Mouse (Mus musculus): ENCODE measurements at regions not wholly inside any gene's neighbourhood (a gene's known extent, or its start where the extent isn't known, plus 50 kb on each side); places are given as distances from the start of the nearest gene placed in this dataset.

DNA sequence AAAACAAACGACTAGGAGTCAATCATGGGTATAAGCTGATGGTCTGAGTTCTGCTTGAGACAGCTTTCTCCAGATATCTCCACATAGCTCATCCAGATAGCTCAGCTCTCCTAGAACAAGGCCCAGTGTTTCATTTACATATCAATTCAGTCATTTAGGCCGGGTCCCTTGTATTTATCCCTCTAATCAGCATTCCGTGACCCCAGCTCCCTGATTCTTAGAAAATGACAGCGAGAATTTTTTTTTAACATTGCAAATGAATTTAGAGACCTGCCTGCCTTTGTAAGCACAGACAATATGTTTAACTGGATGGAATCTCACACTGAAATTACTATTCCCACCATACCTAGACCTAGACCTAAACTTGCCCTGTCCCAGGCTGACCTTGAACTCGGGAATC lies 171.1 kb upstream of the Mkln1 start:
- no peak for DNase-seq (ENCODE audit: low read depth in 3 of 3, low spot score in 3 of 3)
- H3K9ac ChIP-seq (replicated peaks): no peak overlapping the region

DNA sequence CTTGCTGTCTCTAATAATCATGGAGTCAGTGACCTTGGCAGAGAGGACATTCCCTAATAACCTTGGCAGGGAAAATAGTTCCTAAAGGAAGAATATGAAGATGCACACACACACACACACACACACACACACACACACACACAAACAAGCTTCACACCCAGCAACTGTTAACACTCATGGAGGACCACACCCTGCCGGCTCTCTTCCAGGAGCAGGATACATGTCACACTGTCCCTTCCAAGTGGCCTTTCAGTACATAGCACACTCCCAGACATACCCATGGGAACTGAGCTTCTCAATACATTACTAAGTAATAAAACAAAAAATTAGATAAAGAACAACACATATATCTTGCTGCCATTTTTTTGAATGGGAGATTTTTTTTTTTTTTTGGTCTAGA lies 170.5 kb upstream of the Mkln1 start:
- ATAC-seq (ENCODE audit: insufficient read depth) (no peak), DNase-seq (ENCODE audit: low read depth in 3 of 3, low spot score in 3 of 3) (no peak)
- Histone ChIP-seq H3K36me3 (replicated peaks; ENCODE audit: control insufficient read depth, insufficient read depth, low read depth) (no peaks in the 10 kb centered on the region), H3K27ac (no peak overlapping the region), H3K4me1 (replicated peaks; ENCODE audit: control insufficient read depth in 2 of 2, insufficient read depth in 2 of 2, low read length in 1 of 2) (no peaks in the 10 kb centered on the region), H3K4me2 (ENCODE audit: low read depth) (no peak overlapping the region), H3K9me3 (ENCODE audit: control insufficient read depth, low read length) (no peaks in the 10 kb centered on the region), H3K9ac (replicated peaks) (no peak overlapping the region), H3K4me3 (ENCODE audit: insufficient read depth in 1 of 2, low read depth in 2 of 2, low read length in 2 of 2) (no peak overlapping the region), H3K27me3 (ENCODE audit: control insufficient read depth, insufficient read depth, low read length) (no peaks in the 10 kb centered on the region; the same call in 1 of the 2 replicates)
- WGBS (ENCODE audit: insufficient replicate concordance): 61% methylated on average over 1 of the region's 1 CpGs
- no peak for TF ChIP-seq CTCF (IDR thresholded peaks at IDR 0.05; ENCODE audit: low read depth)
- TF ChIP-seq EP300 (IDR thresholded peaks at IDR 0.05; ENCODE audit: low read depth): no peak

More for the DNA sequence above, 171.1 kb upstream of the Mkln1 start:
- Histone ChIP-seq H3K36me3 (replicated peaks; ENCODE audit: control insufficient read depth, insufficient read depth, low read depth) (no peaks in the 10 kb centered on the region), H3K27me3 (ENCODE audit: control insufficient read depth, insufficient read depth, low read length) (peaks cover 5% of the 10 kb centered on the region), H3K4me1 (replicated peaks; ENCODE audit: control insufficient read depth in 2 of 2, insufficient read depth in 2 of 2, low read length in 1 of 2) (no peaks in the 10 kb centered on the region), H3K27ac (no peak overlapping the region), H3K4me3 (ENCODE audit: insufficient read depth in 1 of 2, low read depth in 2 of 2, low read length in 2 of 2) (no peak overlapping the region), H3K4me2 (ENCODE audit: low read depth) (no peak overlapping the region), H3K9me3 (ENCODE audit: control insufficient read depth, low read length) (no peaks in the 10 kb centered on the region)
- ATAC-seq (ENCODE audit: insufficient read depth): no peak
- 42% methylated on average over 5 of the region's 5 CpGs for WGBS (ENCODE audit: insufficient replicate concordance)
- TF ChIP-seq CTCF (IDR thresholded peaks at IDR 0.05; ENCODE audit: low read depth) (no peak), EP300 (IDR thresholded peaks at IDR 0.05; ENCODE audit: low read depth) (no peak)

DNA sequence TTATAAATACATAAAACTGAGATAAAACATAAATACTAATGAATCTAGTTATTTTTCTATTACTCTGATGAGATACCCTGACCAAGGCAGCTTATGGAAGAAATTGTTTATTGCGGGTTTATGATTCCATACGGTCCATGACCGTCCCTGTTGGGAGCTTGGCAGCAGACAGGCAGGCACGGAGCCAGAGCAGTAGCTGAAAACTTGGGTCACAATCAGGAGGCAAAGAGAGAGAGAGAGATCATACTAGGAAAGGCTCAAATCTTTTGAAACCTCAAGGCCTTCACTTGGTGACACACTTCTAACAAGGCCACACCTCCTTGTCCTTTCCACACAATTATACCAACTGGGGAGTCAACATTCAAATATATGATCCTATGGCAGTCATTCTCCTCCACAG lies 166.7 kb upstream of the Mkln1 start:
- no peak for TF ChIP-seq CTCF (IDR thresholded peaks at IDR 0.05; ENCODE audit: low read depth)
- TF ChIP-seq EP300 (IDR thresholded peaks at IDR 0.05; ENCODE audit: low read depth): no peak
- WGBS (ENCODE audit: insufficient replicate concordance): 71% methylated on average over 4 of the region's 4 CpGs
- no peak for DNase-seq (ENCODE audit: low read depth in 3 of 3, low spot score in 3 of 3)

DNA sequence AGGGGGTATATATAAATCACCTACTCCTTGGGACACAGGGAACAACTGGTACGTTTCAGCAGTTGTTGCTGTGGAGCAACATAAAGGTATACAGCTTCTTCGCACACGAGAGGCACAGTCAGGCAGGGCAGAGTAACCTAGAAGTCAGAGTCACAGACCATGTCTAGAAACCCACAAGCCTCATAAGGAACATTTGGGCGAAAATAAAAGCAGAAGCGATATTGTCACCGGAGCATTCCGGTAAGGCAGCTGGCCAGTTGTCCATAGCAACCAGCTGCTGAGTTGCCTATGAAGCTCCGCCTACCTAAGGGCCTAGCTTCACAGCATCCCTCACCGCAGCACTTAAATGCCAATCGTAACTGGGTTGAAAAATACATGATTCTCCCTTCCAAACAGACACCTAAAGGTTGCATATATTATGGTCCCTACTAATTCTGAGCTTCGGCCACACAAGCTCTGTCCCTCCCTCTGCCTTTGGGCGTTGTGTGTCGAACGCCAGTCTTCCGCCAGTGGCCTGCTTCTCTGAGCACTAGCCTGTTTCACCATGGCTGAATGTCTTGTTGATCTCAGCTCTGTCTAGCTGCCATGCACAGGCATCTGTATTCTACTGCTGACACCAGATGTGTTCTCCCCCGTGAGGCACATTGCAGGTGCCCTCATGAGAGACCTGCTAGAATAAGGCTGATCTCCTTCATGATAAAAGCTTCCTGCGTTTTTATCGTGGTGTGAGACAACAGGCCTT lies 165.1 kb upstream of the Mkln1 start:
- Histone ChIP-seq H3K9ac (replicated peaks) (no peak overlapping the region), H3K9me3 (ENCODE audit: control insufficient read depth, low read length) (no peaks in the 10 kb centered on the region), H3K4me3 (ENCODE audit: insufficient read depth in 1 of 2, low read depth in 2 of 2, low read length in 2 of 2) (no peak overlapping the region), H3K27ac (no peak overlapping the region), H3K36me3 (replicated peaks; ENCODE audit: control insufficient read depth, insufficient read depth, low read depth) (no peaks in the 10 kb centered on the region), H3K4me2 (ENCODE audit: low read depth) (no peak overlapping the region), H3K27me3 (ENCODE audit: control insufficient read depth, insufficient read depth, low read length) (no peaks in the 10 kb centered on the region; the same call in 1 of the 2 replicates), H3K4me1 (replicated peaks; ENCODE audit: control insufficient read depth in 2 of 2, insufficient read depth in 2 of 2, low read length in 1 of 2) (no peaks in the 10 kb centered on the region)
- TF ChIP-seq CTCF (IDR thresholded peaks at IDR 0.05; ENCODE audit: low read depth) (no peak), EP300 (IDR thresholded peaks at IDR 0.05; ENCODE audit: low read depth) (no peak)
- no peak for ATAC-seq (ENCODE audit: insufficient read depth)
- no peak for DNase-seq (ENCODE audit: low read depth in 3 of 3, low spot score in 3 of 3)
- 48% methylated on average over 18 of the region's 18 CpGs for WGBS (ENCODE audit: insufficient replicate concordance)

More for the DNA sequence above, 166.7 kb upstream of the Mkln1 start:
- H3K27ac ChIP-seq: no peak overlapping the region
- H3K4me1 ChIP-seq (replicated peaks; ENCODE audit: control insufficient read depth in 2 of 2, insufficient read depth in 2 of 2, low read length in 1 of 2): no peaks in the 10 kb centered on the region
- H3K36me3 ChIP-seq (replicated peaks; ENCODE audit: control insufficient read depth, insufficient read depth, low read depth): no peaks in the 10 kb centered on the region
- no peak overlapping the region for H3K4me3 ChIP-seq (ENCODE audit: insufficient read depth in 1 of 2, low read depth in 2 of 2, low read length in 2 of 2)
- no peak for ATAC-seq (ENCODE audit: insufficient read depth)
- H3K27me3 ChIP-seq (ENCODE audit: control insufficient read depth, insufficient read depth, low read length): no peaks in the 10 kb centered on the region
- no peaks in the 10 kb centered on the region for H3K9me3 ChIP-seq (ENCODE audit: control insufficient read depth, low read length)
- no peak overlapping the region for H3K9ac ChIP-seq (replicated peaks)
- no peak overlapping the region for H3K4me2 ChIP-seq (ENCODE audit: low read depth)

DNA sequence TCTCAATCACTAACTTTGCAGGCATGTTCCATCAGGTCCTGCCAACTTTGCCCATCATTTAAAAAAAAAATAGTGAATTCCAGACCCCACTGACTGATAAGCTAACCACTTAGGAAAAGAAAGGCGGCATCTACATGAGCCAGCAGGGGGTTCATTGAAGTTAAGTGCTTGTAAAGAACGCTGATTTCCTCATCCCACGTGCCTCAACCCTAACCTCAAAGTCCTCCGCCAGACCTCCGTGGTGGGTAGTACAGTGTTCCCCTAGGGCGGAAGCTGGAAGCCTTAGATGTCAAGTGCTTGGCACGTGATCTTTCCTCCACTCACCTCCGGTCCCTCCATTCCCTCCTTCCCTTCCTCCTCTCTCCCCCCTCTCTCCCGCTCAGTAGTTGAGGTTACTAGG lies 158.5 kb upstream of the Mkln1 start:
- Histone ChIP-seq H3K4me3 (ENCODE audit: insufficient read depth in 1 of 2, low read depth in 2 of 2, low read length in 2 of 2) (no peak overlapping the region), H3K9me3 (ENCODE audit: control insufficient read depth, low read length) (no peaks in the 10 kb centered on the region), H3K27me3 (ENCODE audit: control insufficient read depth, insufficient read depth, low read length) (no peaks in the 10 kb centered on the region; the same call in 1 of the 2 replicates), H3K4me2 (ENCODE audit: low read depth) (no peak overlapping the region), H3K9ac (replicated peaks) (no peak overlapping the region), H3K36me3 (replicated peaks; ENCODE audit: control insufficient read depth, insufficient read depth, low read depth) (no peaks in the 10 kb centered on the region), H3K4me1 (replicated peaks; ENCODE audit: control insufficient read depth in 2 of 2, insufficient read depth in 2 of 2, low read length in 1 of 2) (no peaks in the 10 kb centered on the region), H3K27ac (no peak overlapping the region)
- ATAC-seq (ENCODE audit: insufficient read depth) (no peak), DNase-seq (ENCODE audit: low read depth in 3 of 3, low spot score in 3 of 3) (no peak)
- TF ChIP-seq CTCF (IDR thresholded peaks at IDR 0.05; ENCODE audit: low read depth) (no peak), EP300 (IDR thresholded peaks at IDR 0.05; ENCODE audit: low read depth) (no peak)
- WGBS (ENCODE audit: insufficient replicate concordance): 4% methylated on average over 9 of the region's 9 CpGs

Data from liver, embryonic 14.5 days (tissue).